Mouse (Mus musculus) G1E (cell line): ENCODE measurements around the gene Pik3cg. TPM values are rescaled to one million over a fixed set of nuclear protein-coding genes. Genes with fewer than 3 reads are reported as not detected.
A peak's percentile ranks its signal among the peaks of the same experiment; 100 is the strongest.
"Not testable (repeated sequence)": the region's sequence is repeated elsewhere in the genome, so short reads cannot be mapped to it uniquely, and the experiment has no call there.

ENCODE experiments used
- ATAC-seq: 2 replicates; pipeline ENCODE4 v1.8.0; 2016; ENCODE audit warnings: mild to moderate bottlenecking; ENCODE audit not compliant: insufficient number of reproducible peaks, poor library complexity, low FRiP score, severe bottlenecking; ENCODE audit errors: extremely low read depth
- DNase-seq: peaks from one replicate; pipeline ENCODE4 v3.0.0; 2012; ENCODE audit warnings: low spot score
- H3K27me3 ChIP-seq: 2 replicates; pipeline ENCODE4 v1.6.1; 2012; ENCODE audit warnings: mild to moderate bottlenecking, low read length, inconsistent platforms; ENCODE audit not compliant: insufficient read depth
- H3K36me3 ChIP-seq: replicated peaks from 2 replicates; pipeline ENCODE3; 2012; ENCODE audit warnings: mild to moderate bottlenecking, inconsistent platforms
- H3K4me1 ChIP-seq: 2 replicates; pipeline ENCODE4 v1.6.1; 2012; ENCODE audit warnings: low read depth, low read length, inconsistent platforms, mixed read lengths; ENCODE audit not compliant: insufficient read depth
- H3K4me3 ChIP-seq: 2 replicates; pipeline ENCODE4 v1.5.1; 2012; ENCODE audit warnings: low read depth, mild to moderate bottlenecking, inconsistent platforms, low read length, moderate library complexity, mixed read lengths
- H3K9me3 ChIP-seq: replicated peaks from 2 replicates; pipeline ENCODE4 v1.6.1; 2012; ENCODE audit warnings: inconsistent platforms
- CTCF ChIP-seq: IDR thresholded peaks from 2 replicates; pipeline ENCODE4 v1.5.1; 2012; ENCODE audit warnings: low read depth, low read length, inconsistent platforms, mixed read lengths
- GATA1 ChIP-seq: IDR thresholded peaks from 2 replicates; pipeline ENCODE4 v1.6.1; 2012; ENCODE audit warnings: borderline replicate concordance, low read length, inconsistent platforms, mixed read lengths
- GATA2 ChIP-seq: IDR thresholded peaks from 2 replicates; pipeline ENCODE4 v1.6.1; 2012; ENCODE audit warnings: low read depth, low read length, inconsistent platforms, borderline replicate concordance
- POLR2AphosphoS5 ChIP-seq: IDR thresholded peaks from 2 replicates; pipeline ENCODE4 v1.6.1; 2012; ENCODE audit warnings: low read depth, low read length, inconsistent platforms; ENCODE audit not compliant: insufficient replicate concordance
- TAL1 ChIP-seq: conservative IDR thresholded peaks from 2 replicates; pipeline ENCODE4 v1.6.1; 2012; ENCODE audit warnings: low read depth, low read length, inconsistent platforms, mixed read lengths
- polyA plus RNA-seq: library from polyadenylated mRNA; stranded (reverse); fragments of >175 nt; gene quantifications from 2 replicates; pipeline ENCODE4 v1.2.3, GENCODE M21; 2012
- total RNA-seq, 2 experiments: library from RNA; stranded (forward) in 1 of 2; stranded (reverse) in 1 of 2; fragments of 200-1000 nt in 1 of 2; fragments of >200 nt in 1 of 2; fragmentation: Nextera tagmentation in 1 of 2; gene quantifications; 2 replicates each; pipeline ENCODE4 v1.2.3; 2014 to 2017

Gene Pik3cg
- total RNA-seq (2014; fragmentation: Nextera tagmentation) (51.9 and 56.2 TPM in 2 replicates), total RNA-seq (2017) (41.7 and 42.4 TPM in 2 replicates), polyA plus RNA-seq (2.2 and 4.0 TPM in 2 replicates)

GRCm38 (mm10) chr12:32207948-32208891 lies at the start of gene Pik3cg:
Gene Pik3cg, minus strand, starts transcription at chr12:32208659.
- peak; percentile 84 for ATAC-seq
- H3K36me3 ChIP-seq = peaks cover 23% of the 10 kb centered on the region

GRCm38 (mm10) chr12:32248483-32248882 lies 40.0 kb upstream of the Pik3cg start:
- ATAC-seq (no peak), DNase-seq (no peak)
- Histone ChIP-seq H3K4me3 (no peak overlapping the region), H3K36me3 (no peaks in the 10 kb centered on the region), H3K27me3 (peaks cover 7% of the 10 kb centered on the region; the same call in 1 of the 2 replicates), H3K4me1 (peaks cover 3% of the 10 kb centered on the region; the same call in 1 of the 2 replicates), H3K9me3 (no peaks in the 10 kb centered on the region)
- TF ChIP-seq CTCF (no peak), GATA1 (no peak), POLR2AphosphoS5 (no peak), TAL1 (no peak), GATA2 (no peak)

More at GRCm38 (mm10) chr12:32207948-32208891, at the start of gene Pik3cg:
- no peak for TF ChIP-seq TAL1
- no peak for TF ChIP-seq GATA1
- DNase-seq = peak; percentile 55
- H3K4me3 ChIP-seq = peak within 1 kb of the TSS; percentile 60
- peaks cover 18% of the 10 kb centered on the region for H3K4me1 ChIP-seq
- H3K27me3 ChIP-seq = peaks cover 20% of the 10 kb centered on the region
- H3K9me3 ChIP-seq = no peaks in the 10 kb centered on the region

GRCm38 (mm10) chr12:32245566-32246233 lies 37.2 kb upstream of the Pik3cg start:
- TF ChIP-seq GATA1 = no peak
- TF ChIP-seq POLR2AphosphoS5 = no peak
- TF ChIP-seq CTCF = no peak
- TF ChIP-seq TAL1 = no peak
- no peak for TF ChIP-seq GATA2
- Histone ChIP-seq H3K9me3 (peaks cover 6% of the 10 kb centered on the region; the same call in 1 of the 2 replicates), H3K4me1 (peaks cover 6% of the 10 kb centered on the region; the same call in 1 of the 2 replicates), H3K4me3 (no peak overlapping the region), H3K27me3 (0 out of 2 replicates have a peak, but pooled peaks cover 2% of the 10 kb centered on the region), H3K36me3 (no peaks in the 10 kb centered on the region)
- peak; percentile 21 for DNase-seq
- no peak for ATAC-seq

- no peak for ATAC-seq
- no peak overlapping the region for H3K4me3 ChIP-seq
Measured at GRCm38 (mm10) chr12:32243586-32243985, 35.1 kb upstream of the Pik3cg start.

GRCm38 (mm10) chr12:32239134-32239533 lies 30.7 kb upstream of the Pik3cg start:
- H3K4me3 ChIP-seq, ATAC-seq, DNase-seq, H3K9me3 ChIP-seq, H3K36me3 ChIP-seq: not testable (repeated sequence)
- Histone ChIP-seq H3K4me1 (peaks cover 10% of the 10 kb centered on the region; the same call in 1 of the 2 replicates), H3K27me3 (peaks cover 24% of the 10 kb centered on the region)

More at GRCm38 (mm10) chr12:32243586-32243985, 35.1 kb upstream of the Pik3cg start:
- H3K27me3 ChIP-seq = peaks cover 6% of the 10 kb centered on the region; the same call in 1 of the 2 replicates
- TF ChIP-seq TAL1 (no peak), GATA2 (no peak), CTCF (no peak), GATA1 (no peak), POLR2AphosphoS5 (no peak)
- no peaks in the 10 kb centered on the region for H3K36me3 ChIP-seq
- H3K4me1 ChIP-seq = peaks cover 8% of the 10 kb centered on the region; the same call in 1 of the 2 replicates
- H3K9me3 ChIP-seq = peaks cover 6% of the 10 kb centered on the region; the same call in 1 of the 2 replicates
- no peak for DNase-seq

GRCm38 (mm10) chr12:32238433-32238832 lies 30.0 kb upstream of the Pik3cg start:
- H3K9me3 ChIP-seq = peaks cover 6% of the 10 kb centered on the region; the same call in 1 of the 2 replicates
- peaks cover 26% of the 10 kb centered on the region for H3K27me3 ChIP-seq
- ATAC-seq (no peak), DNase-seq (no peak)
- H3K4me1 ChIP-seq = peaks cover 9% of the 10 kb centered on the region; the same call in 1 of the 2 replicates
- no peak for TF ChIP-seq TAL1
- H3K36me3 ChIP-seq = no peaks in the 10 kb centered on the region
- no peak overlapping the region for H3K4me3 ChIP-seq
